Mouse (Mus musculus) gastrocnemius, adult 8-10 months (tissue): ENCODE data around the gene Rhot2. TPM values are rescaled to one million over a fixed set of nuclear protein-coding genes. Genes with fewer than 3 reads are reported as not detected.

Experiments
- DNase-seq, 2 experiments: peaks; one replicate each; pipeline ENCODE4 v3.0.0; 2022; ENCODE audit warnings: low spot score in 2 of 2
- total RNA-seq, 4 experiments: library from RNA; stranded (reverse); gene quantifications; 2 replicates each; pipeline ENCODE4 v1.2.4; 2022

Gene Rhot2
- total RNA-seq, 4 experiments from 2014 or later = 63.3 to 72.7 (median 68.0) TPM

DNA sequence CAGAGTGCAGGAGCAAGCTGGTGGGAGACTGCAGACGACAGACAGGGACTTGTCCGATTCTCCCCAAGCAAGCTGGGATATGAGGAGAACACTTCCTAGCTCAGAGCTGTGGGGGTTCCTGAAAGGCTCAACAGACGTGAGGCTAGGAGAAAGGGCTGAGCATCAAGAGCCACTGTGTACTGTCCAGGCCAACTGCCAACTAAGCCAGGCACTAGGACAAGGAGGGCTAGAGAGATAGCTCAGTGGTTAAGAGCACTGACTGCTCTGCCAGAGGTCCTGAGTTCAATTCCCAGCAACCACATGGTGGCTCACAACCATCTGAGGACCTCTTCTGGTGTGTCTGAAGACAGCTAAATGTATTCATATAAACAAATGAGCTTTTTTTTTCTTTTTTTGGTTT is 2.1 kb downstream of the Rhot2 start:
- no peak for DNase-seq

DNA sequence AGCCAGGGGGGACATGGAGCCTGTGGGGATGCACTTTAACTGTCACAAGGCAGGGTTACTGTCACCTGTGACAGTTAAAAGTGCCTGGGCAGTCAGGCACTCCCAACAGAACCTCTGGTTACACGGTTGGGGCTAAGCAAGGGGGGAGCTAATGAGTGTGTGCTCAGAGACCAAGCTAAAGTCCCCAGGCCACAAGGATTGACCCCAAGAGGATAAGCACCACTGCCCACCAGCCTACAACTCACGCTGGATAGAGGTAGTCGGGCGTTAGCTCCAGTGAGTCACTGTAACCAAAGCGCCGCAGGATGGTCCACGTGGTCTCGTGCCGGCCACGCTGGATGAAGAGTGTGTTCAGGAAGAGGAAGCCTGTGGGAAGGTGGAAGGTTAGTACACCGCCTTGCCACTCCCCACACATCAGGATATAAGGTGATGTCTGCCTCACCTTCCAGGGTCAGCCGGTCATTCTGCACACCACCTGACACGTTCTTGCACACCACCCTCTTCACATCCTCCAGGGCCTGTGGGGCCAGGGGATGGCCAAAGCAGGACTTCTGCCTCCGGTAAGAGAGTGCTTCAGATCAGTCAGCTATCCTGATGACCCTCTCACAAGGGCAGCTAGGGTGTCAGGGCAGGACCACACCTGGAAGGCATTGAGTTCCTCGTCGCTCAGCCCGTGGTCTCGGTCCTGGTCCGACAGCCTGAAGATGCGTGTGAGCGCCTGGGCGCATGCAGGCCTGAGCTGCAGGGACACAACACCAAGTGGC is 3.4 kb downstream of the Rhot2 start, which contains the start of gene Gm20683:
Gm20683 (minus strand) TSS at position 647 of the 764 bp plus-strand sequence.
- no peak for DNase-seq

DNA sequence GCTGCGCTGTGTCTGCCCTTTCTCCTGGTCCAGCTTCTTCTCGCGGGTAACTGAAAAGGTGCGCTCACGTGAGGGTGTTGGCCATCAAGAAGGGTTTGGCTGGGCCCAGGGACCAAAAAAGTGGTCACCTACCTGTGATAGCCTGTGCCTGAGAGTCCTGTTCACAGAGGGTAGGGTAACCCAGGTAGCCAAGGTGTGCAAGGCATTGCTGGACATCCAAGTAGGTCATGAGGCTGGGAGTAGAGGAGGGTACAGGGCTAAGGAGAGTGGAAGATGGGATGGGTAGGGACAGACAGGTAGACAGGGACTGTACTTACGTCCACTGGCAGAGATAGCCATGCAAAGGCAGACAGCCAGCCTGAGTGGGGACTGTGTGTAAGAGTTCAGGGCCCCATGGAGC is 4.1 kb downstream of the Rhot2 start:
- no peak for DNase-seq

DNA sequence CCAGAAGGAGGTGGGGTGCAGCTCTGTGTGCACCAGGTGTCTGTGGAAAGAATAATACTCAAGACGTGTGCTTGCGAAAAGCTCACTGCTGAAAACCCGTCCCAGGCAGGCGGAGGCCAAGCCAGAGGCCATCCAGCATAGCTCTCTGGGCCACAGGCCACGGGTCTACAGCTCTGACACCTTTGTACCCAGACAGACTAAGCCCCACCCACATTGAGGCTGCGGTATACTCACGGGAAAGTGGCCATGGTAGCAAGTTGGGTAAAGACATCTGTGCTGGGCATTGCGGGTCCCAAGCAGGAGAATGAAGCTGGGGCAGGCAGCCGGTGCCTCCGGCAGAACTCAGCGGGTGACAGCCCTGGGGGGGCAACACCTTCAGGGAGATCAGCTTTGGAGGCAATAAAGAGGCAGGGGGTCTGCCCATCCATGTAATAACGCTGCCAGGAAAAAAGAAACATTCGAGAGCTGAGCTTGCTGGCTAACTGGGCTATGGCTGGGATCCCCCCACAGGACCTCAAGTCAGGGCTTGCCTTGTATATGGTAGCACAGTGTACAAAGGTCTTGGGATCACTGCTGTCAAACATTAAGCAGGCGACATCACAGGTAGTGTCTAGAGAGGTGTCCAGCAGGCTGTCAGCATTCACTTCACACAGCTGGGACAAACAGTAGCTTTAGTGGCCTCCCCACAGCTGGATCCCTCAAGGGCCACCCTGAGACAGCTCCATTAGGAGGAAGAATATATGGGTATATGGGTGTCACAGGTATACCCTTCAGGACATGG is 5.0 kb downstream of the Rhot2 start:
- DNase-seq = no peak

DNA sequence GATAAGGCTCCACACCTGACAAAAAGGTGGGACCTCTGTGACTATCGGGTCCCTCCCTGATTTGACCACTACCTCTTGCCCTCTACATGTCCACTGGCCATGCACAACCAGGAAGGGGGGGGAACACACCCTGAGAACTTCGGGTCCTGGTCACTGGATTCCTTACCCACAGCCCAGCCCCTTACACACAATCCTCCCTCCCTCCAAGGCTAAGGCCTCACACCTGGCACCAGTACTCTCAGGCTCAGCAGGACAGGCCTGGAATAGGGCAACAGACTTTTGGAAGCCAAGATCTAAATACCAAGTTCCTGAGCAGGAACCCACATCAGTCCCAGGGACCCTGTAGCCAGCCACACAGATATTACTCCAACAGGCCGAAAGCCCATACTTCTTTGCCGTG is 5.7 kb downstream of the Rhot2 start:
- no peak for DNase-seq

DNA sequence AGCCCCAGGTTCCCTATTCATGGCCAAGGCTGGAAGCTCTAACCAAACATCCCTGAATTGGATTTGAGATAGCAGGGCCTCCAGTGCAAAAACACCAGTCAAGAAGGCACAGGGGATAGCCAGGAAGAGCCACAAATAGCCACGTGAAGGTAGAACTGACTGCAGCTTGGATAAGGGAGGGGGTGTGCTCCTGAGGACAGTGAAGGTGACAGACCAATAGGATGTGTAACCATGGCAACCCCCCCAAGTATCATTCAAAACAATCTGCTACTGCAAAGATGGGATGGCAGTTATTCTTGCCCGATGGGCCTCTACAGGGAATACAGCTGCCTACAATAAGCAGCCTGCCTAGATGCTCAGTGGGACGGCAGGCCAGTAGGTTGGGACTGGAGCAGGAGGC is 7.1 kb downstream of the Rhot2 start:
- DNase-seq = no peak

DNA sequence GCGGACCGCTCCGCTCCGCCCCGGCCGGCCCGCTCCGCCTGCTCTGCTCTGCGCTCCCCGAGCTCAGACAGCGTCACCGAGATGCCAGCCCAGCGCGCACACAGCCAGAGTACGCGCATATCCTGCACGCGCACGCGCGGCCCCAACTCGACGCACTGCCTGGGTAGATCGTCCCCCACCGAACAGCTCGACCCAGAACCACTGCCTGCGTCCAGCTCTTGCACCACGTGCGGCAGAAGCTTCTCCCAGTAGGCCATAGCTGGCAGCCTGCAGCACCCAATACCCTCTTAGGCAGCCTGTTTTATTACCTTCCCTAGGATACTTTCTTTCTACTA is 7.6 kb downstream of the Rhot2 start, which contains the start of gene Rhbdl1:
Rhbdl1 (minus strand) TSS at position 220 of the 335 bp plus-strand sequence.
- DNase-seq = peak; percentile 77 to 89

DNA sequence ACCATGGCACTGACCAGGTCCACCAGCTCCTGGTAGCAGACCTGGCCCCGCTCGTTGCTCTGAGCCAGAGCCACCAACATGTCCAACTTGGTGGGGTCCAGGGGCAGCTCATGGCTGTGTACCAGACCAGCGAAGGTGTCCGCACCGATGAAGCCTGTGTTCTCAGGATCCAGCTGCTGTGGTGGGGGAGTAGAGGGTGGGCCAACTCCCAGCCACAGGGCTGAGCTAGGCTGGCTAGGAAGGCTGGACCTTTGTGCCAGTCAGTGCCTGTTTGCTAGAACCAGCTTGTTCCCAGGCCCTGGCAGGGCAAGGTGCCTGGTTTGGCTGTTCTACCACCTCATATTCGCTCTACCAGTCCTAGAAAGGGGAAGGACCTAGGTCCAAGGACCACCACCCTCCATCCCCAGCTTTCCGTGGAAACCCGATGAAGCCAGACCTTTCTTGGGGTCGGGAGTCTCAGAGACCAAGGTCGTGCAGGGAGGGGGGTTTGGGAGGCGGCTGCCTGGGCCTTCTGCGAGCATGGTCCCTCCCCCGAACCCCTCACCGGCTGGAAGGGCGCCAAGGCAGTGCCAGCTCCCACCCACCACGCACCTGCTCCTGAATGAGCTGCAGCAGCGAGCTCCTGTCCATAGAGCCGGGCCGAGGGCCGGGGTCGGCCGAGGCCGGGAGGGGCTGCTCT is 8.1 kb downstream of the Rhot2 start:
- no peak for DNase-seq

DNA sequence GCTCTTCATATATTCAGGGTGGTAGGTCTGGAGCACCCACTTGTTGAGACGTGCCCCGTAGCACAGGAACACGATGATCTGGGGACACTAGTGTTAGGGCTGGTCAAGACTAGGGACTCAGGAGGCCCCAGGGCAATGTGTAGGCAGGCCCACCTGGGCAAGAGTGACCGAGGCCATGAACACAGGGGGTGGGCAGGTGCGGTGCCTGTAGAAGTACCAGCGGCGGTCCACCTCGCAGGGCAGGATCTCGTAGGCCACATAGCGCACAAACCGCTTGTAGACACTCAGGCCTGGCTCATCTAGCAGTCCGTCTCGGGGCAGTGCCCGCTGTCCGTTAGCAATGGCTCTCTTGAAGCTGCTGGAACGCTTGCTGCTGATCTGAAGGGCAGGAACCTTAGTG is 8.8 kb downstream of the Rhot2 start:
- no peak for DNase-seq

DNA sequence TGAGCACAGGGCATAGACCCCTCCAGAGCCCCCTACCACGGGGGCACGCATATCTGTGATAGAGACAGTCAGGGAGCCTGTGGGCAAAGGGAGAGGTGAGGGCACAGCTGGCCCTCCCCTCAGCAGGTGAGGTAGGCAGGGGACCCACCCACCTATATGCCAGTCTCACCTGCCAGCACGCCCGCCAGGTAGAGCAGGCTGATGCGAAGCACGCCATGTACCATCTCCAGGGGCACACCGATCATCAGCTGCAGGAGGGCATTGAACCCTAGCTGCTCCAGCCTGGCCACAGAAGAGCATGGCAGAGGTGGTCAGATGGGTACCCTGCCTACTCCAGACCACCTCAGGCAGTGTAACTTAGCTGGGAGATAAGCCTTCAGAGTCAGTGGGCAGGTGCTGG is 9.3 kb downstream of the Rhot2 start:
- DNase-seq = no peak

DNA sequence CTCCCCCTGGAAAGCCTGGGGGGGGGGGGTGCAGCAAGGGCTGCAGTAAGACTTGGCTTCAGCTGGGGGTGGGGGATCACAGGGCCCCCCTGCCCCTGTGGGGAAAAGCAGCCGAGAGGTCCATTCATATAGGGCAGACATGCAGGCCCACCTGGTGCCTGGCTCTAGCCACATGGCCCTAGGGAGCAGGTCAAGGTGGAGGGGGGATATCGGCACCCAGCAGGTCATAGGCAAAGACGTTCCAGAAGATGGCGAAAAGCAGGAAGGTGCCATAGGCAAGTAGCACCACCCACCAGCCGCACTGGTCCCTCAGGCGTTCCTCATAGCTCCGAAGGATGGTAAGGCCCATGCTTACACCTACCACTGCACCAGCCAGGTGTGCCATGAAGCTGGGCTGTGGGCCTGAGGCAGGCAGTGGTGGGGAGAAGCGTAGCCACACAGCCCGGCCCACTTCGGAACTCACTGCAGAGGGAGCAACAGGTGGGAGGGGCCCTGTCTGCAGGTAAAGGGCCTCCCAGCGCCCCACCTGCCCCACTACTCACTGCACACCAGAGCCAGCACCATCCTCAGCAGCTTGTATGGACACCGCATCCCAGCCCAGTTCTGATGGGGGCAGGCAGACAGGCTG is 9.9 kb downstream of the Rhot2 start:
- no peak for DNase-seq

DNA sequence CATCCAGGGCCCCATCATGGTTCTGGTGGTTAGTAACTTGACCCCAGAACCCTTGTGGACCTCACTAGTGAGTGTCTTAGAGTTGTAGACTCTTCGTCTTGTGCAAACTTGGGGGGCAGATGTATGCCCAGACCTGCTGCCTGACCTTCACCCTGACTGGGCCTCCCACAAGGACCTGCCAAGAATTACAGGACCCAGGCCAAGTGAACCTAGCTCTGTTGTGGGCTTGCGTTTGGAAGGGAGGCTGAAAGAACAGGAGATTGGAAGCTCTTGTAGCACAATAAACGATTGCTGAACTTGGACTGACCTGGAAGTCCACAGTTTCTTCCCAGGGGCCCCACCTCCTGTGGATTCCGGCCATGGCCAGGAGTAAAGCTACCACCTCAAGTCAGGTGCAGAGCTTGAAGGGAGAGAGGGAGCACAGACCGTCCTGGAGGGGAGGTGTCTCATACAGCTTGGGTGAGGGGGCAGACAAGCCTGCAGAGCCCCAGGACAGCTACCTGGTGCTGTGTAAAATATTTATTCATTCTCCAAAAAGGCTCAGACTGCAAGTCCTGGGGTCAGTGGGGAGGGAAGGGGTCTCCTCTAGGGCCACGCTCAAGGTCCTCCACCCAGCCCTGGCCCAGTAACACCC is 10.6 kb downstream of the Rhot2 start:
- DNase-seq = no peak

DNA sequence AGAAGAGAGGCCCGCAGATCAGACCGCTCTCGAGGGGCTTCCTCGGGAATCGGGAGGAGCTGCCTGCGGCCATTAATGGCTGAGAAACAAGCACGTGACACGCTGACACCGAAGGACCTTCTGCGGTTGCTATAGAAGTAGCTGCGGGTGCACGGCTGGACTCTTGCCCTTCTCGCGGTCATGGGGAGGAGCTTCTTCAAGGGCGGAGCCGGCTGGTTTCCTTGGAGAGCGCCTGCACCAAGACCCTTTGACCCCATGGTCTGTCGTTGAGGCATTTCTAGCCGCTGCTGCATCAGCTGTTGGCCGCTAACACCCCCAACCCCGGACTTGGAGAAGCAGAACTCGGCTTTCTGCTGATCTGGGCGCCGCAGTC is 11.4 kb downstream of the Rhot2 start, which contains the start of gene Stub1:
Stub1 (minus strand) TSS at position 114 of the 373 bp plus-strand sequence.
- DNase-seq = peak; percentile 93

DNA sequence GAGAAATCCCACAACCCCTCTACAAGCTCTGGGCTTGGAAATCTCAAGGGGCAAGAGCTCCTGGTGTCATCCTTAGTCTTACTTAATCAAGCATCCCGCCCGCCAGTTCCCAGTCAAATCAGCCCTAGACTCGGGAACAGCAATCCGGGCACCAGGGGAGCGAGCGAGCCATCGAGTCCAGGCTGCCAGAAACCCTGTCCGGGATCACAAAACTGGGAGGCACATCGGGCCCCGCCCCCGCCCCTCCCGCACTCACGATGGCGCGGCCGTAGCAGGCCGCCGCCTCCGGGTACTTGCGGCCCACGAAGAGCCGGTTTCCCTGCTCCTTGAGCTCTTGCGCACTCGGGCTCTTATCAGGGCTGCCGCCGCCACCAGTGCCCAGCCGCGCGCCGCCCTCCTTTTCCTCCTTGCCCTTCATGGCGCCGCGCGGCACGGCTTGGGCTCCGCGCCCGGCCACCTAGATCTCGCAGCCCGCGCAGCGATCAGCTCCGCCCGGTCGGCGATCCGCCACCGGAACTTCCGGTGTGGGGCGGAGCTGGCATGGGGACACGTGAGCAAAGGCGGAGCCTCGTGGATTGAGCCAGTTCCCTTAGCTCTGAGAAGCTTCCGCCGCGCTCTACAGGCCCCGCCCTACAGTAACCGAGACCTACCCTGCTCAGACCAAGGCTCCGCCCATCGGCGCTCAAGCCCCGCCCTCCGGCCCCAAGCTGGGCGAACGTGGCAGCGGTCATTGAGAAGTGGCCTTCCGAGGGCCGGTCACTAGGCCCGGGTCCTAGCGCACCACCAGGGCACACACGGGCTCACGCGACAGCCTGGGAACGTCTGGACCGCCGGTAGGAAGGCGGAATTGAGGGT is 12.0 kb downstream of the Rhot2 start:
- peak; percentile 99 to 100 for DNase-seq

DNA sequence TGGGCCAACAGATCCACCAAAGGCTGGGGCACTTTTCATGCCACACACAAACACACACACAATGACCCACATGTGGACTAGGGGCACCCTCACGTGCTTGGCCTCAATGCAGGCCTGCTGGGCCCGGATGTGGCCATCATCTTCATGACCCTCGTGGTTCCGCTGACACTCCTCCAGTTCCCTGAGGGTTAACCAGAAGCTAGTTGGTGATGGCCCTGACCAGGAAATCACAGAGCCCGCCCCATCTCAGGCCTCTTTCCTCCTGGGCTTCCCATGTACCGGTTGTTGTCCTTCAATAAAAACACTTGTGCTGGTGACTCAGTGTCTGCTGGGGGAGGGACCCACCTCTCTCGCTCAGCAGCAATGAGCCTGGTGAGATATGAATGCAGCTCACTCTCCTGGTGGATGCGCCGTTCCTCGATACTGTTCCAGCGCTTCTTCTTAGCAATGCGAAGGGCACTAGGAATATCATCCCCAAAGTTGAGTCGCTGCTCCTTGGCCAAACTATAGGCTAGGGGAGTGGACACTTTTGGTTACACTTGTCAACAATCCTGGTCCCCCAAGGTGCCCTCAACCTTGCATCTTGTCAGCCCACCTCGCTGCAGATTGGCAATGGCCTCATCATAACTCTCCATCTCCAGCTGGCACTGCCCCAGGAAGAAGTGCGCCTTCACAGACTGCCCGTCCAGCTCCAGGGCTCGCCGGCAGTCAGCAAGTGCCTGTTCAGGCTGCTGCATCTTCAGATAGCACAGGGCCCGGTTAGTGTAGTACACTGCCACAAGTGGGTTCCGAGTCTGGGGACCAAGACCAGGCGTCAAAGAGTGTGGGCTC is 13.0 kb downstream of the Rhot2 start:
- no peak for DNase-seq

DNA sequence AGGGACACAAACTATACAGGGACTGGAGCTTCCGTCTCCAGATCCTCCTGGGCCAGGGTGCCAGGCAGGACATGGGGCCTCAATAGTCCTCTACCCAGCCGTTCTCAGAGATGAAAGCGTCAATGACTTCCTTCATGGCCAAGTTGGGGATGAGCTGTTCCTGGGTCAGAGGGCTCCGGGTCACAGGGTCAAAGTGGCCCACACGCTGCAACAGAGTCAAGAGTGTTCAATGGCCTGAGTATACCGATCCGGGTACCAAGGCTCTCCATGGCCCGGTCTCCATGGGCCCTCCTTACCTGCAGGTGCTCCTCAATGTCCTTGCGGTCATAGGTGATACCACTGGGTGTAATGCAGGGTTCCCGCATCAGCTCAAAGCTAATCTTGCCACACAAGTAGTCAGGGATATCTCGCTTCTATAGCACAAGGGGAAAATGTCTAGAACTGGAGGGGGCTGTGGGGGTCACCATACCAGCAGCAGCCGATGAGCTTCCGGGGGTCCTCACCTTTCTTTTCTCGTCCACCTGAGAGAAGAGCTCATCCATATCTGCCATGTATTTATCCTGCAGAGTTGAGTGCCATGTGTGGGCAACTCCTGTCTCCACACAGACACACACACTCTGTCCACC is 13.7 kb downstream of the Rhot2 start:
- DNase-seq = no peak

DNA sequence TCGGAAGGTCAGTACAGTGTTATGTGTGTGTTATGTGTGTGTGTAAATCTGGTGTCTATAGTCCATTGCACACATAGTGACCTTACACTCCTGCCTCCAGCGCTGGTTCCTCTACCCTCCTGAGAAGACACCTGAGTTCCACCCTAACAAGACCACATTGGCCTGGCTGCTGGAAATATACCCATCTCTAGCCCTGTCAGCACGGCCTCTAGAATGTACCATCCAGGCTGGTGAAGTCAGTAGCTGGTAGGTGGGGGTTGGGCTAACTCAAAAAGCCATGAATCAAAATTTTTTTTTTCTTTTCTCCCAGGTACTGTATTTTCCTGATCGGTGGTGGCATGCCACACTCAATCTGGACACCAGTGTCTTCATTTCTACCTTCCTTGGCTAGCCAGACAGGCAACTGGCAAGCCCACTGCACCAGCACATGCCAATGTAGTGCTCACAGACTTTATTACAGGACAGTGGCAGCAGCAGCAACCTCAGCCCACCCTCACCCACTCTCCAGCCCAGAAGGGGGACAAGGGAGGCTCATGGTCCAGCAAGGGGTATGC is 14.4 kb downstream of the Rhot2 start:
- no peak for DNase-seq

DNA sequence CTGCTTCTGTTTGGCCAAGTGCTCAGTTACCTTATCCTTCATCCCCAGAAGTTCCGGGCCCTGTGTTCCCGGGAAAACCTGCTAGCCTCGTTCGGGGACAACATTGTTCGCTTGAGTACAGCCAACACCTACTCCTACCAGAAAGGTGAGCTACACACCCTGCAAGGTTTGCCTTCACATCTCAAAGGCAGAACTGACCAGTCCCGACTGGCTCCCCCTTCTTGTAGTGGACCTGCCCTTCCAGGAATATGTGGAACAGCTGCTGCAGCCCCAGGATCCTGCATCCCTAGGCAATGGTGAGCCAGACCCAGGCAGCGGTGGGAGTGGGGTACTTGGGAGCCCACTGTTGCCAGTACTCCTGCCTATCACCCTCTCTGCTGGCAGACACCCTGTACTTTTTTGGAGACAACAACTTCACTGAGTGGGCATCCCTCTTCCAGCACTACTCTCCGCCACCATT is 15.1 kb downstream of the Rhot2 start:
- DNase-seq = no peak
